Mouse (Mus musculus) limb, embryonic 11.5 days (tissue): ENCODE measurements around the gene Tbc1d9. TPM values are rescaled to one million over a fixed set of nuclear protein-coding genes. Genes with fewer than 3 reads are reported as not detected.
A peak's percentile ranks its signal among the peaks of the same experiment; 100 is the strongest.

Experiments
- ATAC-seq: fragments of 200-750 bp; cut with Nextera tagmentation; 2 replicates; pipeline ENCODE4 v1.8.0; 2017; ENCODE audit warnings: low read depth; ENCODE audit not compliant: insufficient number of reproducible peaks, low FRiP score, low TSS enrichment
- DNase-seq: peaks from one replicate; pipeline ENCODE4 v3.0.0-alpha.2; 2015; ENCODE audit warnings: low spot score
- H3K27ac ChIP-seq: fragments of 300-500 bp; sonication (generic); replicated peaks from 2 replicates; pipeline ENCODE4 v1.5.1; 2014; ENCODE audit warnings: low read depth, mild to moderate bottlenecking, low read length
- H3K27me3 ChIP-seq: fragments of 300-500 bp; sonication (generic); 2 replicates; pipeline ENCODE4 v1.6.1; 2014; ENCODE audit warnings: mild to moderate bottlenecking, low read length, mixed read lengths; ENCODE audit not compliant: control insufficient read depth, insufficient read depth
- H3K36me3 ChIP-seq: fragments of 300-500 bp; sonication (generic); 2 replicates; pipeline ENCODE4 v1.6.1; 2014; ENCODE audit warnings: mild to moderate bottlenecking, low read length, moderate library complexity, mixed read lengths; ENCODE audit not compliant: control insufficient read depth, insufficient read depth
- H3K4me1 ChIP-seq: fragments of 300-500 bp; sonication (generic); 2 replicates; pipeline ENCODE4 v1.6.1; 2014; ENCODE audit warnings: low read length, mixed read lengths; ENCODE audit not compliant: control insufficient read depth, insufficient read depth
- H3K4me2 ChIP-seq: fragments of 300-500 bp; sonication (generic); 2 replicates; pipeline ENCODE4 v1.6.1; 2014; ENCODE audit warnings: low read depth, mild to moderate bottlenecking, moderate library complexity; ENCODE audit not compliant: severe bottlenecking
- H3K4me3 ChIP-seq: fragments of 300-500 bp; sonication (generic); 2 replicates; pipeline ENCODE4 v1.5.1; 2014; ENCODE audit warnings: low read depth, low read length
- H3K9ac ChIP-seq: fragments of 300-500 bp; sonication (generic); 2 replicates; pipeline ENCODE4 v1.6.1; 2014; ENCODE audit warnings: mild to moderate bottlenecking, low read length
- H3K9me3 ChIP-seq: fragments of 300-500 bp; sonication (generic); 2 replicates; pipeline ENCODE4 v1.6.1; 2016; ENCODE audit warnings: low read length; ENCODE audit not compliant: control insufficient read depth
- WGBS: fragments of 180-500 bp; shearing (Covaris S2); extraction: QIAGEN DNeasy Blood & Tissue Kit; methylation state at CpG from one replicate; pipeline ENCODE4 v1.1.7; 2014; 5-methylcytosine and 5-hydroxymethylcytosine counted together
- polyA plus RNA-seq: library from polyadenylated mRNA; unstranded; fragments of >200 nt; fragmentation: Nextera tagmentation; extraction: Ambion mirVana; gene quantifications from 2 replicates; pipeline ENCODE4 v1.2.1, GENCODE M21; 2014

Gene Tbc1d9
- polyA plus RNA-seq, 1 experiment from 2014 or later: 1.6 TPM

- H3K4me2 ChIP-seq: no peak overlapping the region
- no peak overlapping the region for H3K4me3 ChIP-seq
- H3K36me3 ChIP-seq: 0 out of 2 replicates have a peak, but pooled peaks cover 2% of the 10 kb centered on the region
- H3K9me3 ChIP-seq: no peaks in the 10 kb centered on the region
- H3K9ac ChIP-seq: no peak overlapping the region
- H3K4me1 ChIP-seq: no peaks in the 10 kb centered on the region
- no peaks in the 10 kb centered on the region for H3K27me3 ChIP-seq
- DNase-seq (peak; percentile 80), ATAC-seq (peak; percentile 89)
- WGBS: 71% methylated on average over 16 of the region's 16 CpGs
- H3K27ac ChIP-seq: no peak overlapping the region
These were observed 95.5 kb downstream of the Tbc1d9 start for GRCm38 (mm10) chr8:83260418-83261215.

DNA sequence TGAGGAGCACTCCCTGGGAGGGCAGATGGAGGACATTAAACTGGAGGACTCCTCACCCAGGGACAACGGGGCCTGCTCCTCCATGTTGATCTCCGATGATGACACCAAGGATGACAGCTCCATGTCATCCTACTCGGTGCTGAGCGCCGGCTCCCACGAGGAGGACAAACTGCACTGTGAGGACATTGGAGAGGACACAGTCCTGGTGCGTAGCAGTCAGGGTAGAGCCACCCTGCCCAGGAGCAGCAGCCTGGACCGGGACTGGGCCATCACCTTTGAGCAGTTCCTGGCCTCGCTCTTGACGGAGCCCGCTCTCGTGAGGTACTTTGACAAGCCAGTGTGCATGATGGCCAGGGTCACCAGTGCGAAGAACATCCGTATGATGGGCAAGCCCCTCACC lies 106.0 kb downstream of the Tbc1d9 start:
- Histone ChIP-seq H3K36me3 (no peaks in the 10 kb centered on the region), H3K9me3 (no peaks in the 10 kb centered on the region), H3K4me3 (no peak overlapping the region), H3K4me1 (no peaks in the 10 kb centered on the region), H3K4me2 (no peak overlapping the region), H3K27ac (no peak overlapping the region), H3K9ac (no peak overlapping the region), H3K27me3 (no peaks in the 10 kb centered on the region)
- DNase-seq (no peak), ATAC-seq (no peak)
- WGBS: 95% methylated on average over 14 of the region's 14 CpGs

DNA sequence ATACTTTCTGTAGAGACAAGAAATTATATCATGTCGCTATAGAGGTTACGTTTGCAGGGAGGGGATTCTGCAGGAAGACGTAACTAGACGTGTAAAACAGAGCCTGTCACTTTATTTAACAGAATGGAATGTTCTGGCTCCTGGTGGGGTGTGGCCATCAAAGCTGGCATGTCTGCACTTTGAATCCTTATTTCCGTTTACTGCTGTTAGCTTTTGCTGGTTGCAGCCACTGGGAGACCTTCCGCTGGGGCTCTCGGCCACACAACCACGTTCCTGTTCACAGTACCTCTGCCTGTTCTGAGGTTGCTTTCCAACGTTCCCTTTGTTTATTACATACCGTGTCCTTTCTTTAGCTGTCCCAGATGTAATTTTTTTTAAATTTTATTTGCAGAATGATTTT lies 107.3 kb downstream of the Tbc1d9 start:
- no peak overlapping the region for H3K4me2 ChIP-seq
- no peak for ATAC-seq
- H3K27me3 ChIP-seq: no peaks in the 10 kb centered on the region
- H3K9me3 ChIP-seq: no peaks in the 10 kb centered on the region
- DNase-seq: no peak
- 75% methylated on average over 10 of the region's 10 CpGs for WGBS
- H3K4me1 ChIP-seq: no peaks in the 10 kb centered on the region
- no peak overlapping the region for H3K27ac ChIP-seq
- no peak overlapping the region for H3K9ac ChIP-seq
- H3K4me3 ChIP-seq: no peak overlapping the region
- H3K36me3 ChIP-seq: no peaks in the 10 kb centered on the region

DNA sequence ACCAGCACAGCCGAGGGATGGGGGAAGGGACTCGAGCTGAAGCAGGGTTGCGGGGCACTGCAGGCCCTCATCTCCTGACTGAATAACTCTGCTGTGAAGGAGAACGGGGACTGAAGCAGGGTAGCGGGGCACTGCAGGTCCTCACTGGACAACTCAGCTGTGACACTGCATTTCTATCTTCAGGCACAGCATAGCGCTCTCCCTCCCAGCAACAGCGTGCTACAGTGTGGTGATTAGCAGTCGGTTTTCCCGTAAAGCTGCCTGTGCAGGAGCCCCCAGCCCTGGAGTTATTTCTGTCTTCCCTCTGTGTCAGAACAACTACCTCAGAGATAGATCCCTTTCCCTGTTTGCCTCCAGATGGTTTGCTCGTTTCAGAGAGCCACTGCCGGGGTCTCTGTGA lies 109.3 kb downstream of the Tbc1d9 start:
- 0 out of 2 replicates have a peak overlapping the region, but pooled peaks have one; percentile 10 for H3K4me2 ChIP-seq
- H3K27me3 ChIP-seq: no peaks in the 10 kb centered on the region
- 0 out of 2 replicates have a peak overlapping the region, but pooled peaks have one; percentile 14 for H3K27ac ChIP-seq
- H3K9me3 ChIP-seq: no peaks in the 10 kb centered on the region
- ATAC-seq (peak; percentile 38; the same call in 1 of the 2 replicates), DNase-seq (peak; percentile 38)
- no peaks in the 10 kb centered on the region for H3K4me1 ChIP-seq
- no peaks in the 10 kb centered on the region for H3K36me3 ChIP-seq
- H3K4me3 ChIP-seq: no peak overlapping the region
- no peak overlapping the region for H3K9ac ChIP-seq
- 50% methylated on average over 11 of the region's 11 CpGs for WGBS

- no peak overlapping the region for H3K4me3 ChIP-seq
- whole genome bisulfite sequencing: 88% methylated on average over 6 of the region's 6 CpGs
- no peak for ATAC-seq
- no peaks in the 10 kb centered on the region for H3K4me1 ChIP-seq
- no peak overlapping the region for H3K4me2 ChIP-seq
- DNase-seq: no peak
- H3K9ac ChIP-seq: no peak overlapping the region
- no peaks in the 10 kb centered on the region for H3K9me3 ChIP-seq
- no peaks in the 10 kb centered on the region for H3K27me3 ChIP-seq
- H3K27ac ChIP-seq: no peak overlapping the region
- H3K36me3 ChIP-seq: no peaks in the 10 kb centered on the region
These were observed 113.3 kb downstream of the Tbc1d9 start for GRCm38 (mm10) chr8:83278431-83278830.

- H3K27me3 ChIP-seq: peaks cover 12% of the 10 kb centered on the region
- H3K4me1 ChIP-seq: 0 out of 2 replicates have a peak, but pooled peaks cover 3% of the 10 kb centered on the region
- ATAC-seq (no peak), DNase-seq (no peak)
- H3K4me3 ChIP-seq: no peak overlapping the region
- no peak overlapping the region for H3K9ac ChIP-seq
- H3K9me3 ChIP-seq: no peaks in the 10 kb centered on the region
- WGBS: 85% methylated on average over 8 of the region's 8 CpGs
- no peak overlapping the region for H3K27ac ChIP-seq
- no peaks in the 10 kb centered on the region for H3K36me3 ChIP-seq
- H3K4me2 ChIP-seq: no peak overlapping the region
These were observed 120.2 kb downstream of the Tbc1d9 start for GRCm38 (mm10) chr8:83285391-83285790.

DNA sequence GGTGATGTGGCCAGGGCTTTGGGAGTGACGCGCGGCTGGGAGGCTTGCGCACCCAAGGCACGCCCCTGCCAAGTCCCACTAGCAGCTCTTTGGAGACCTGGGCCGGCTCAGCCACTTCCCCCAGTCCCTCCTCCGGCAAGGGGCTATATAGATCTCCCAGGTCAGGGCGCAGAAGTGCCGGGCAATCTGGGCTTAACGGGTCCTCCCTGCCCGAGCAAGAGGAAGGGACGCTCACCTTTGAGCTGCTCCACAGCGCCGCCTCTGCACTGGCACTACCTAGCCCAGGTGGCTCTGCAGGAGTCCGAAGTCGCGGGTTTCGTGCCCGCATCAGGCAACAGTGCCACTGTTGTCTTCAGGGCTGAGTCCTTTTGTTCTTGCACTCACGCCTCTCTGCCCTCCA lies 125.0 kb downstream of the Tbc1d9 start, which contains the start of gene Ucp1:
Gene Ucp1 (plus strand): TSS at position 177 of the 400 bp plus-strand sequence.
- H3K4me2 ChIP-seq: peak within 1 kb of the TSS; percentile 56
- 3% methylated on average over 20 of the region's 20 CpGs for WGBS
- H3K27ac ChIP-seq: no peak within 1 kb of the TSS
- H3K4me3 ChIP-seq: no peak within 1 kb of the TSS
- H3K9me3 ChIP-seq: no peaks in the 10 kb centered on the region
- no peak within 1 kb of the TSS for H3K9ac ChIP-seq
- peak; percentile 28 for DNase-seq
- no peak for ATAC-seq
- no peaks in the 10 kb centered on the region for H3K36me3 ChIP-seq
- 0 out of 2 replicates have a peak, but pooled peaks cover 3% of the 10 kb centered on the region for H3K4me1 ChIP-seq
- H3K27me3 ChIP-seq: peaks cover 14% of the 10 kb centered on the region

GRCm38 (mm10) chr8:83297375-83297774 lies 132.2 kb downstream of the Tbc1d9 start:
- ATAC-seq (no peak), DNase-seq (no peak)
- Histone ChIP-seq H3K27ac (no peak overlapping the region), H3K4me3 (no peak overlapping the region), H3K36me3 (no peaks in the 10 kb centered on the region), H3K4me2 (no peak overlapping the region), H3K27me3 (no peaks in the 10 kb centered on the region), H3K4me1 (no peaks in the 10 kb centered on the region), H3K9ac (no peak overlapping the region), H3K9me3 (no peaks in the 10 kb centered on the region)
- WGBS: 76% methylated on average over 4 of the region's 4 CpGs
